Mouse (Mus musculus): ENCODE data around the gene 6030452D12Rik.

The 6030452D12Rik gene

GRCm38 (mm10) chr8:106515946-106516479, 15.7 kb downstream of the 6030452D12Rik start:
- in situ Hi-C loops (cut with MboI; ENCODE audit: low sequenced_read_pairs), result no loop called here

- in situ Hi-C loops (cut with MboI; ENCODE audit: low sequenced_read_pairs), result no loop called here
Measured at GRCm38 (mm10) chr8:106516581-106516980, 16.3 kb downstream of the 6030452D12Rik start.

GRCm38 (mm10) chr8:106518763-106519162, 18.4 kb downstream of the 6030452D12Rik start:
- in situ Hi-C loops (cut with MboI; ENCODE audit: low sequenced_read_pairs), result no loop called here

DNA sequence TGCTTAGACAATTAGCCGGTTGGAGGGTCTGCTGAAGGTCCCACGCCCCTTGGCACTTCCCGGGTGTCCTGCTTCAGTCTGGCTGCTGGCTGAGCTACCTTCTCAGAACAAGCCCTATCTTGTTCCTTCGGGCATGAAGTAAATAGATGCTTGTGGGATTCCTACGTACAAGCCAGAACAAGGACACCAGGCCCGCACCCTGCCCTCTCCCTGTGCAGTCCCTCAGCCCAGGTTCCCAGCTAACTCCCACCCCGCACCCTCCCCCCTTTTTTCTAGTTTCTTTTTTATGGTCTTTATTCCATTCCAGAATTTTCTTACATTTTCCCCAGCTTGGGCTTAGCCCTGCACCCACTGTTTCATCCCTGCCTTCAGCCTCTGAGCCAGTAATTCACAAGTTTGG, 20.3 kb downstream of the 6030452D12Rik start:
- in situ Hi-C loops (cut with MboI; ENCODE audit: low sequenced_read_pairs), result no loop called here

- in situ Hi-C loops (cut with MboI; ENCODE audit: low sequenced_read_pairs), result no loop called here
Measured at GRCm38 (mm10) chr8:106521845-106522244, 21.5 kb downstream of the 6030452D12Rik start.

- in situ Hi-C loops (cut with MboI; ENCODE audit: low sequenced_read_pairs), result loop anchor here (25.0 kb wide), 1 partner anchor 89 kb away; no protein-coding TSS in a partner anchor
Measured at GRCm38 (mm10) chr8:106526725-106527124, 26.4 kb downstream of the 6030452D12Rik start.

GRCm38 (mm10) chr8:106527241-106528036, 27.1 kb downstream of the 6030452D12Rik start:
- in situ Hi-C loops (cut with MboI; ENCODE audit: low sequenced_read_pairs), result loop anchor here (25.0 kb wide), 1 partner anchor 90 kb away; no protein-coding TSS in a partner anchor

GRCm38 (mm10) chr8:106528596-106529249, 28.4 kb downstream of the 6030452D12Rik start:
- in situ Hi-C loops (cut with MboI; ENCODE audit: low sequenced_read_pairs), result loop anchor here (25.0 kb wide), 1 partner anchor 91 kb away; no protein-coding TSS in a partner anchor

- in situ Hi-C loops (cut with MboI; ENCODE audit: low sequenced_read_pairs), result loop anchor here (25.0 kb wide), 1 partner anchor 93 kb away; no protein-coding TSS in a partner anchor
Measured at GRCm38 (mm10) chr8:106529885-106530482, 29.7 kb downstream of the 6030452D12Rik start.

DNA sequence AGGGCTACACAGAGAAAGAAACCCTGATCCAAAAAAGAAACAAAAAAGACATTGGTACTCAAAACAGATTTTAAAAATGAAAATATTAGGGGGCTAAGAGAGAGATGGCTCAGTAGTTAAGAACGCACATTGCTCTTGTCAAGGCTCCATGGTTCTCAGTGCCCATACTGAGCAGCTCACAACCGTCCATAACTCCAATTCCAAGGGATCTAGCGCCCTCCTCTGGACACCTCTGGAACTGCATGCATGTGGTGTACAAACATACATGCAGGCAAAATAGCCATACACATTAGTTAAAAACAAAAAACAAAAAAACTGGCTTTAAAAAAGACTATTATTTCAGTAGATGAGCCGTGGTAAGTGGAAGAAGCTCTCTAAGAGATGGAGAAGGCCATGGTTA, 30.2 kb downstream of the 6030452D12Rik start:
- in situ Hi-C loops (cut with MboI; ENCODE audit: low sequenced_read_pairs), result loop anchor here (25.0 kb wide), 1 partner anchor 93 kb away; no protein-coding TSS in a partner anchor

DNA sequence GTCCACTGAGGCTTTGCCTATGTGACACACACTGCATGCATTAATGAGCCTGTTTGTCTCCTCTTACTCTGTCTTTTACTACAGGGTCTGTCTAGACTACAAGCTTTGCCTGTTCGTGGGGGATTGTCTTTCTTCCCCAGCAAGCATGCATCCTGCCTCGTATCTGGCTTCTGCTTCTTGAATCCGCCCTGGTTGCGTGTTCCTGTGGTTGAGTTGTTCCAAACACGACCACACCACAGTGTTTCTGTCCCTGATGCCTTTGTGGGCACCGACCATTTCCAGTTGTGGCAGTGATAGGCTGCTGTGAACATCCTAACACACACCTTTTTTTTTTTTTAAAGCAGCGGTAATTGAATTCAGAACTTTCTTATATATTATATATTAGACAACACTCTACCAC, 33.4 kb downstream of the 6030452D12Rik start:
- in situ Hi-C loops (cut with MboI; ENCODE audit: low sequenced_read_pairs), result loop anchor here (25.0 kb wide), 1 partner anchor 96 kb away; no protein-coding TSS in a partner anchor

DNA sequence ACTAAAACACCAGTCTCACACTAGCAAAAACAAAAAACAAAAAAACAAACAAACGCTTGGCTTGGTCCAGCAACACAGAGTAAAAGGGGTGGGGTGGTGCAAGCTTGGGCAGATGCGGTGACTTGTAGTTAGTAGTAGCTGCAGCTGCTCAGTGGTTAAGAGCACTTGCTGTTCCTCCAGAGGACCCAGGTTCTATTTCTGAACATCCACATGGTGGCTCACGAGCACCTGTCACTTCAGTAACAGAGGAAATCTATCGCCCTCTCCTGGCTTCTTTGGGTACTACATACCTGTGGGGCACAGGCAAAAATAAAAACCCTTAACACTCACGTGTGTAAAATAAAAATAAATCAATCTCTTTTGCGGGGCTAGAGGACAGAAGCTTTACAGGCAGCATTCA, 34.1 kb downstream of the 6030452D12Rik start:
- in situ Hi-C loops (cut with MboI; ENCODE audit: low sequenced_read_pairs), result loop anchor here (25.0 kb wide), 1 partner anchor 97 kb away; no protein-coding TSS in a partner anchor

DNA sequence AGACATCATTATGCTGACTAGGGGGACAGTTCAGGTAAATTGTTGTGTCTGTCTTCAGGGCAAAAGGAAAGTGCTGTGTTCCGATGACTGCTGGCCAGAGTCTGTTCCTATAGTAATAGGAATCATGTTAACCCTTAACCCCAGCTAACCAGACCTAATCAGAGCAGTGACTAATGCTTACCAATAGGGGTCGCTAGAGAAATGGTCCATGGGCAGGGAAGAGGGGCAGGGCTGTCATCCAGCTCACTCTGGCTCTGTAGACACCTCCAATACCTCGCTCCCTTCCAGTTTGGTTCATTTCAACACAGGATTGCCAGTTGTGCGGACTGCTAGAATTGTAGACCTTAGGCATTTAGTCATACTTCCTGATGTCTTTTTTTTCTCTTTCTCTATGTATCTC, 35.1 kb downstream of the 6030452D12Rik start:
- in situ Hi-C loops (cut with MboI; ENCODE audit: low sequenced_read_pairs), result loop anchor here (25.0 kb wide), 1 partner anchor 98 kb away; no protein-coding TSS in a partner anchor

- in situ Hi-C loops (cut with MboI; ENCODE audit: low sequenced_read_pairs), result loop anchor here (25.0 kb wide), 1 partner anchor 102 kb away; no protein-coding TSS in a partner anchor
Measured at GRCm38 (mm10) chr8:106539193-106539592, 38.9 kb downstream of the 6030452D12Rik start.

- in situ Hi-C loops (cut with MboI; ENCODE audit: low sequenced_read_pairs), result loop anchor here (25.0 kb wide), 1 partner anchor 104 kb away; no protein-coding TSS in a partner anchor
Measured at GRCm38 (mm10) chr8:106541002-106541401, 40.7 kb downstream of the 6030452D12Rik start.

GRCm38 (mm10) chr8:106543043-106543442, 42.7 kb downstream of the 6030452D12Rik start:
- in situ Hi-C loops (cut with MboI; ENCODE audit: low sequenced_read_pairs), result loop anchor here (25.0 kb wide), 1 partner anchor 106 kb away; no protein-coding TSS in a partner anchor

DNA sequence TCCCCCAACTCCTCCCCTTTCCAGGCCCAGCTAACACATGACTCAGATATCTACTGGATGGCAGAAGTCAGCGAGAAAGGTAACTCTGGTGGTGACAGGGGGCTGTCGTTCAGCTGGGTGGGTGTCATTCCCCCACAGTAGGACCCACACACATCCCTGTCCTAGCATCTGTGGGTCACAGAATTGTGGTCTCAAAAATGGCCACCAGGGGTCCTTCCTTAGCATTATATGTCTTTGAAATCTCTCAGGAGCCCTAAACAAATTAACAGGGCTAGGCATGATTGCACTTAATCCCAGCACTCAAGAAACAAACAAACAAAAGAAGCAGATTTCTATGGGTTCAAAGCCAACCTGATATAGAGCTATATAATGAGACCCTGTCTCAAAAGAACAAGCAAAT, 44.8 kb downstream of the 6030452D12Rik start:
- in situ Hi-C loops (cut with MboI; ENCODE audit: low sequenced_read_pairs), result loop anchor here (25.0 kb wide), 1 partner anchor 108 kb away; no protein-coding TSS in a partner anchor

- in situ Hi-C loops (cut with MboI; ENCODE audit: low sequenced_read_pairs), result loop anchor here (25.0 kb wide), 1 partner anchor 109 kb away; no protein-coding TSS in a partner anchor
Measured at GRCm38 (mm10) chr8:106546746-106547145, 46.4 kb downstream of the 6030452D12Rik start.

DNA sequence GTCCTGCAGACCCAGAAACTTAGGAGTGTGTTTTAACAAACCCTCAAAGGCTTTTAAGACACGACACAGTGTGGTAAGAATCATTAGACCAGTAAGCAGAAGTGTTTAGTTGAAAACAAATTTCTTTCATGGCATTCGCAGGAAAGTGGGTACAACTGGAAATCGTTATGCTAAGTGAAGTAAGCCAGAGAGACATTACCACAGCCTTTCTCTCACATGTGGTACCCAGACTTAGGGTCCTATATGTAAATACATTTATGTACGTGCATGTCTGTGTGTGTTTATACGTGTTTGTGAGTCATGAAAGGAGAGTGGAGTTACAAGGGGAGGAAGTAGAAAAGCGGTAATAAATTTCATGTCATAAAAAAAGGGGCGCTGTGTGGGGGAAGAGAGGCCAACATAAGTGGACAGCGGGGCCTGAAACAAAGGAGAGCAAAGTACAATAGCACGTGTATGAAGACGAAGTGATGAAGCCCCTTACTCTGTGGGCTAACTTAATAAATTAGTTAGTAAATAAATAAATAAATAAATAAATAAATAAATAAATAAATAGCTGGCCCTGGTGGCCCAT, 48.1 kb downstream of the 6030452D12Rik start:
- in situ Hi-C loops (cut with MboI; ENCODE audit: low sequenced_read_pairs), result loop anchor here (25.0 kb wide), 1 partner anchor 111 kb away; no protein-coding TSS in a partner anchor

DNA sequence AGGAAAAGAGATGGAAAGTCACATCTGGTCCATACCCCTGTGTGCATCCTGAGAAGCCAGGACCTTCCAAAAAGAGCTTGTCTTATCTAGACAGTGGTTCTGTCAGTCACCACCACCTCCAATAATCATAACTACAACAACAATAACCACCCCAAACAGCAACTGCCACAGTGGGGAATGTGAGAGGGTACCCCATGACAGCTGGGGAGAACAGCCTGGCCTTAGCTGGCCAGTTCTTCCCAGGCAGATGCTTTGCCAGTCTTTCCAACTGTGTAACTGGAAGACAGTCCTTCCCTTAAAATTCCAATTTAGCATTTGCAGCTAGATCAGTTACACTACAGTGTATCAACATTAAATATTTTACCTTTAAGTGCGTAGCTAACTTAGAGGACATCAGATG, 50.6 kb downstream of the 6030452D12Rik start:
- in situ Hi-C loops (cut with MboI; ENCODE audit: low sequenced_read_pairs), result no loop called here

Data from CH12F3 (cell line).